32 mouse cellular contexts compared by ENCODE assay signal in the genomic region with DNA sequence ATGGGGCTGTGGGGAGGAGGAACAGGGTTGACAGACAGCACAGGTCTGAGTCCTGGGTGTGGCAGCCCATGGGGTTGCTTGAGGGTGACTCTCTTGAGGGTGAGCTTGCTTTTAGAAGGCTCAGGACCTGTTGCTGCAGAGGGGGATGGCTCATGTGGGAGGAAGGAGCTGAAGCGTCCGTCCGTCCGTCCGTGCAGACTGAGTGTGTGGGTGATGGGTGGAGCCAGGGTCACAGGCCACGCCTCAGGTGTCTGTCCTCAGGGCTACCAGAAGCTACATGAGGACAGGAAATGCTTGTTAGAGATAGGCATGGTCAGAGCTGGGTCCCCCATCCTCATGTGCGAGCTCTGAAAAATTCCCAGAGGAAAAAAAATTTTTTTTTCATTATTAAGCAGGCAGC. TPM values are rescaled to one million over a fixed set of nuclear protein-coding genes. Genes with fewer than 3 reads are reported as not detected.
DNase-seq lines count a peak whose midpoint lies in the region; ATAC-seq and TF ChIP-seq lines count a peak whose summit lies in the region.
"Had no signal": no experiment of that assay in that cellular context is flagged by ENCODE, and none has a peak within 500 bp of the region (broad histone marks: within the 10 kb centered on the region; RNA-seq: fewer than 3 reads in every experiment).

No protein-coding gene starts in this region.

- H3K36me3 ChIP-seq in testis, adult 2 months (ENCODE audit: control insufficient read depth, insufficient read depth, low read length), result no peaks in the 10 kb centered on the region
- H3K36me3 ChIP-seq in myocyte (ENCODE audit: control insufficient read depth, insufficient read depth), result no peaks in the 10 kb centered on the region
- no peaks in the 10 kb centered on the region for H3K36me3 ChIP-seq in forebrain, embryonic 13.5 days (ENCODE audit: poor library complexity, severe bottlenecking)
- H3K36me3 ChIP-seq: heart, embryonic 10.5 days; limb, embryonic 12.5 days had no signal

- DNase-seq in left cerebral cortex, adult 2 months (ENCODE audit: extremely low spot score in 1 of 2, low spot score in 2 of 2), result no peak
- no peak for DNase-seq in left cerebral cortex, postnatal 10 days (ENCODE audit: extremely low spot score in 1 of 2, low spot score in 2 of 2)
- DNase-seq in testis, postnatal 14 days (ENCODE audit: low spot score), result no peak
- DNase-seq in kidney, adult 8-10 months, result no peak
- DNase-seq: B cell, adult 2 months; cerebellum, adult 8-10 months; cerebellum, postnatal 36 days; kidney, adult 11 months had no signal

- no peak for ATAC-seq in forebrain, embryonic 13.5 days
- ATAC-seq: forebrain, embryonic 14.5 days; hindbrain, embryonic 16.5 days; midbrain, embryonic 16.5 days had no signal

- H3K9ac ChIP-seq in forebrain, embryonic 13.5 days, result no peak overlapping the region
- H3K9ac ChIP-seq: limb, embryonic 12.5 days had no signal

- intact Hi-C loops in left cerebral cortex, adult 2 months (cut with DNase I), result no loop called here
- intact Hi-C loops in left cerebral cortex, postnatal 10 days (cut with DNase I), result loop anchor here (10.0 kb wide), 1 partner anchor 150 kb away; no protein-coding TSS in a partner anchor

- WGBS in forebrain, embryonic 13.5 days, result 64% methylated on average over 7 of the region's 7 CpGs

- TF ChIP-seq POLR2A in testis, adult 2 months (IDR thresholded peaks at IDR 0.05; ENCODE audit: control insufficient read depth, low read depth, low read length), result no peak
- no peak for TF ChIP-seq POLR2A in cortical plate, adult 2 months (IDR thresholded peaks at IDR 0.05; ENCODE audit: extremely low read depth, insufficient read depth, low read length)
- TF ChIP-seq POLR2A in myocyte (IDR thresholded peaks at IDR 0.05; ENCODE audit: insufficient read length, low read depth), result no peak

- H3ac ChIP-seq in myocyte (ENCODE audit: control insufficient read depth, insufficient read length), result no peak overlapping the region

- H3K27ac ChIP-seq in left cerebral cortex, adult 2 months, result peak overlapping the region; percentile 8; the same call in 1 of the 2 replicates
- no peak overlapping the region for H3K27ac ChIP-seq in testis, adult 2 months (ENCODE audit: control insufficient read depth, insufficient read depth, low read depth, low read length)
- peak overlapping the region; percentile 45 for H3K27ac ChIP-seq in cortical plate, adult 2 months (ENCODE audit: insufficient read depth, low read length)
- H3K27ac ChIP-seq in forebrain, embryonic 13.5 days, result no peak overlapping the region
- H3K27ac ChIP-seq: heart, embryonic 10.5 days; limb, embryonic 12.5 days had no signal

- H3K4me3 ChIP-seq in left cerebral cortex, adult 2 months, result no peak overlapping the region
- peak overlapping the region; percentile 48 for H3K4me3 ChIP-seq in testis, adult 2 months (ENCODE audit: control insufficient read depth, low read depth, low read length)
- H3K4me3 ChIP-seq in cortical plate, adult 2 months (ENCODE audit: insufficient read depth, low read length), result peak overlapping the region; percentile 4; the same call in 1 of the 2 replicates
- H3K4me3 ChIP-seq in myocyte, result no peak overlapping the region
- no peak overlapping the region for H3K4me3 ChIP-seq in forebrain, embryonic 13.5 days
- H3K4me3 ChIP-seq: heart, embryonic 10.5 days; limb, embryonic 12.5 days had no signal

- no peaks in the 10 kb centered on the region for H3K79me2 ChIP-seq in myocyte (ENCODE audit: control insufficient read depth, insufficient read depth)

- H3K4me1 ChIP-seq in testis, adult 2 months (ENCODE audit: control insufficient read depth, insufficient read depth, low read length), result peaks cover 19% of the 10 kb centered on the region
- peaks cover 32% of the 10 kb centered on the region for H3K4me1 ChIP-seq in cortical plate, adult 2 months (ENCODE audit: control insufficient read depth, insufficient read depth, low read length)
- peaks cover 33% of the 10 kb centered on the region for H3K4me1 ChIP-seq in forebrain, embryonic 13.5 days

- peak overlapping the region; percentile 65 for H3K4me2 ChIP-seq in myocyte (ENCODE audit: low read depth)
- H3K4me2 ChIP-seq in forebrain, embryonic 13.5 days, result no peak overlapping the region
- H3K4me2 ChIP-seq: limb, embryonic 12.5 days had no signal

- H3K27me3 ChIP-seq in testis, adult 2 months (ENCODE audit: control insufficient read depth, insufficient read depth, low read length), result no peaks in the 10 kb centered on the region; the same call in 1 of the 2 replicates
- H3K27me3 ChIP-seq in myocyte (ENCODE audit: control insufficient read depth, insufficient read depth, insufficient read length), result peaks cover 4% of the 10 kb centered on the region
- peaks cover 37% of the 10 kb centered on the region for H3K27me3 ChIP-seq in forebrain, embryonic 13.5 days

- H3K9me3 ChIP-seq in forebrain, embryonic 13.5 days (replicated peaks), result no peaks in the 10 kb centered on the region
- H3K9me3 ChIP-seq: heart, embryonic 10.5 days; limb, embryonic 12.5 days had no signal

- TF ChIP-seq CTCF in left cerebral cortex, adult 2 months (IDR thresholded peaks at IDR 0.05), result no peak
- no peak for TF ChIP-seq CTCF in testis, adult 2 months (IDR thresholded peaks at IDR 0.05; ENCODE audit: control insufficient read depth, insufficient read depth, insufficient replicate concordance, low read depth, low read length)
- no peak for TF ChIP-seq CTCF in cortical plate, adult 2 months (IDR thresholded peaks at IDR 0.05; ENCODE audit: extremely low read depth, insufficient read depth, low read length)

TF ChIP-seq in myocyte, 11 proteins besides CTCF, POLR2A, EP300 and RAD21:
- TF ChIP-seq USF1 (IDR thresholded peaks at IDR 0.05; ENCODE audit: low read depth) (no peak), MYOD1 (IDR thresholded peaks at IDR 0.05; ENCODE audit: control insufficient read depth in 1 of 3, insufficient read length in 2 of 3, low read depth in 2 of 3) (no peak), CEBPB (IDR thresholded peaks at IDR 0.05; ENCODE audit: insufficient read depth, poor library complexity, severe bottlenecking) (no peak), POLR2AphosphoS2 (IDR thresholded peaks at IDR 0.05; ENCODE audit: insufficient read length, low read depth) (no peak), TCF12 (IDR thresholded peaks at IDR 0.05; ENCODE audit: insufficient read depth, poor library complexity, severe bottlenecking) (no peak), TCF3 (IDR thresholded peaks at IDR 0.05; ENCODE audit: insufficient read length, low read depth) (no peak), SRF (IDR thresholded peaks at IDR 0.05; ENCODE audit: control insufficient read depth, insufficient read length, low read depth) (no peak), MAX (IDR thresholded peaks at IDR 0.05; ENCODE audit: low read depth) (no peak)

RNA-seq across cellular contexts. Expression of a gene that starts 6.2 kb away (rescaled TPM):
- 100 to 1,000 TPM; 176 to 194 TPM for total RNA-seq in left cerebral cortex, adult 2 months (2021)
- total RNA-seq in left cerebral cortex, postnatal 10 days (2021), result 100 to 1,000 TPM; 176 to 179 TPM
- polyA plus RNA-seq in testis, adult 2 months (2012; rRNA removed), result 87.3 and 88.7 TPM in 2 replicates
- 67.5 and 75.5 TPM in 2 replicates for polyA plus RNA-seq in cortical plate, adult 2 months (2012; rRNA removed)
- 1.0 TPM for polyA plus RNA-seq in myocyte (2012; fragmentation: generic; extraction: Trizol)
- polyA plus RNA-seq in forebrain, embryonic 13.5 days (2015; fragmentation: Nextera tagmentation; extraction: Ambion mirVana), result 20.1 and 21.0 TPM in 2 replicates
- polyA plus RNA-seq: heart, embryonic 10.5 days; liver, embryonic 16.5 days had no signal

RNA-seq across cellular contexts. Expression of a gene that starts 19.1 kb away (rescaled TPM):
- total RNA-seq in left cerebral cortex, adult 2 months (2021), result 100 to 1,000 TPM; 171 to 172 TPM
- 100 to 1,000 TPM; 224 to 239 TPM for total RNA-seq in left cerebral cortex, postnatal 10 days (2021)
- 47.5 and 49.7 TPM in 2 replicates for polyA plus RNA-seq in testis, adult 2 months (2012; rRNA removed)
- polyA plus RNA-seq in cortical plate, adult 2 months (2012; rRNA removed), result 201 and 216 TPM in 2 replicates
- 1,218 TPM for polyA plus RNA-seq in myocyte (2012; fragmentation: generic; extraction: Trizol)
- 265 and 331 TPM in 2 replicates for polyA plus RNA-seq in forebrain, embryonic 13.5 days (2015; fragmentation: Nextera tagmentation; extraction: Ambion mirVana)

RNA-seq across cellular contexts. Expression of a gene that starts 25.9 kb away (rescaled TPM):
- total RNA-seq in left cerebral cortex, adult 2 months (2021), result 10 to 100 TPM; 17.0 to 18.6 TPM
- 1 to 10 TPM; 1.1 to 4.5 TPM for total RNA-seq in left cerebral cortex, postnatal 10 days (2021)
- polyA plus RNA-seq in testis, adult 2 months (2012; rRNA removed), result 0.22 and 0.43 TPM in 2 replicates
- polyA plus RNA-seq in cortical plate, adult 2 months (2012; rRNA removed), result 22.2 and 25.0 TPM in 2 replicates
- polyA plus RNA-seq in myocyte (2012; fragmentation: generic; extraction: Trizol), result 0.52 TPM
- polyA plus RNA-seq in forebrain, embryonic 13.5 days (2015; fragmentation: Nextera tagmentation; extraction: Ambion mirVana), result 1.7 and 2.0 TPM in 2 replicates
- total RNA-seq: gastrocnemius, adult 8-10 months; neutrophil, adult 5-6 weeks had no signal
- polyA plus RNA-seq: liver, embryonic 16.5 days; thymus, postnatal 0 days had no signal

RNA-seq across cellular contexts. Expression of a gene that starts 47.6 kb away (rescaled TPM):
- 10 to 100 TPM; 49.8 to 54.3 TPM for total RNA-seq in left cerebral cortex, adult 2 months (2021)
- total RNA-seq in left cerebral cortex, postnatal 10 days (2021), result 10 to 100 TPM; 31.7 to 32.3 TPM
- polyA plus RNA-seq in testis, adult 2 months (2012; rRNA removed), result 50.9 and 51.6 TPM in 2 replicates
- 32.9 and 35.2 TPM in 2 replicates for polyA plus RNA-seq in cortical plate, adult 2 months (2012; rRNA removed)
- polyA plus RNA-seq in myocyte (2012; fragmentation: generic; extraction: Trizol), result 30.8 TPM
- polyA plus RNA-seq in forebrain, embryonic 13.5 days (2015; fragmentation: Nextera tagmentation; extraction: Ambion mirVana), result 13.4 and 16.8 TPM in 2 replicates

RNA-seq across cellular contexts. Expression of a gene that starts 53.2 kb away (rescaled TPM):
- under 1 TPM; 0.30 to 0.32 TPM for total RNA-seq in left cerebral cortex, adult 2 months (2021)
- not detected for total RNA-seq in left cerebral cortex, postnatal 10 days (2021)
- 1.5 and 1.6 TPM in 2 replicates for polyA plus RNA-seq in testis, adult 2 months (2012; rRNA removed)
- polyA plus RNA-seq in cortical plate, adult 2 months (2012; rRNA removed), result 1.1 and 1.2 TPM in 2 replicates
- polyA plus RNA-seq in myocyte (2012; fragmentation: generic; extraction: Trizol), result 0.02 TPM
- polyA plus RNA-seq in forebrain, embryonic 13.5 days (2015; fragmentation: Nextera tagmentation; extraction: Ambion mirVana), result not detected in 2 replicates
- total RNA-seq: adrenal gland, adult 2 months; gastrocnemius, adult 8-10 months; hematopoietic stem cell, adult 5-6 weeks; layer of hippocampus, adult 18-20 months; layer of hippocampus, postnatal 25 days; neutrophil, adult 5-6 weeks had no signal
- polyA plus RNA-seq: adrenal gland, adult 2 months; embryonic facial prominence, embryonic 14.5 days; forebrain, embryonic 14.5 days; gonadal fat pad, adult 2 months; heart, embryonic 10.5 days; heart, embryonic 16.5 days; kidney, embryonic 16.5 days; limb, embryonic 12.5 days; liver, embryonic 16.5 days; lung, postnatal 0 days; small intestine, adult 2 months; stomach, embryonic 16.5 days had no signal

Comparison
In these comparisons a context has a peak if more than half of its experiments do, and no peak if none do; other contexts are left out.
1. H3K27ac ChIP-seq: peak in left cerebral cortex, adult 2 months (single experiment) and cortical plate, adult 2 months (single experiment); none in testis, adult 2 months (single experiment) and forebrain, embryonic 13.5 days (single experiment).
2. H3K4me3 ChIP-seq: peak in testis, adult 2 months (single experiment) and cortical plate, adult 2 months (single experiment); none in left cerebral cortex, adult 2 months (single experiment), myocyte (single experiment) and forebrain, embryonic 13.5 days (single experiment).
3. RNA of a gene that starts 6.2 kb away (polyA plus RNA-seq): 87.3 to 88.7 TPM in testis, adult 2 months, 67.5 to 75.5 TPM in cortical plate, adult 2 months and 20.1 to 21.0 TPM in forebrain, embryonic 13.5 days; 1.0 TPM in myocyte (single experiment); every median in the first group is over 10 times any median in the second.